Mouse (Mus musculus) urinary bladder, postnatal 14 days (tissue): Measurements from ENCODE around the gene Ubtf.

Source experiments
- DNase-seq: peaks from one replicate; pipeline ENCODE4 v3.0.0; 2021; ENCODE audit warnings: low spot score

Gene Ubtf

GRCm38 (mm10) chr11:102346926-102347325, 27.4 kb upstream of the Ubtf start:
- no peak for DNase-seq

- no peak for DNase-seq
Observed at GRCm38 (mm10) chr11:102344458-102344857, 24.9 kb upstream of the Ubtf start.

- no peak for DNase-seq
Observed at GRCm38 (mm10) chr11:102342742-102343141, 23.2 kb upstream of the Ubtf start.

GRCm38 (mm10) chr11:102341101-102341500, 21.6 kb upstream of the Ubtf start:
- DNase-seq = no peak

- no peak for DNase-seq
Observed at GRCm38 (mm10) chr11:102339624-102340023, 20.1 kb upstream of the Ubtf start.

GRCm38 (mm10) chr11:102339195-102339594, 19.7 kb upstream of the Ubtf start:
- peak; percentile 52 for DNase-seq

- DNase-seq = peak; percentile 63
Observed at GRCm38 (mm10) chr11:102338561-102338960, 19.0 kb upstream of the Ubtf start.

- DNase-seq = no peak
Observed at GRCm38 (mm10) chr11:102337921-102338320, 18.4 kb upstream of the Ubtf start.

GRCm38 (mm10) chr11:102336191-102336590, 16.6 kb upstream of the Ubtf start:
- no peak for DNase-seq

- DNase-seq = no peak
Observed at GRCm38 (mm10) chr11:102334973-102335700, 15.6 kb upstream of the Ubtf start.

- no peak for DNase-seq
Observed at GRCm38 (mm10) chr11:102334010-102334409, 14.5 kb upstream of the Ubtf start.

- no peak for DNase-seq
Observed at GRCm38 (mm10) chr11:102333061-102333460, 13.5 kb upstream of the Ubtf start.

GRCm38 (mm10) chr11:102331806-102332205, 12.3 kb upstream of the Ubtf start:
- no peak for DNase-seq

- no peak for DNase-seq
Observed at GRCm38 (mm10) chr11:102330039-102330438, 10.5 kb upstream of the Ubtf start.

GRCm38 (mm10) chr11:102329518-102329917, 10.0 kb upstream of the Ubtf start:
- DNase-seq = no peak

- DNase-seq = no peak
Observed at GRCm38 (mm10) chr11:102327839-102328238, 8.3 kb upstream of the Ubtf start.

GRCm38 (mm10) chr11:102327250-102327649, 7.7 kb upstream of the Ubtf start:
- peak; percentile 28 for DNase-seq

GRCm38 (mm10) chr11:102323516-102323915, 4.0 kb upstream of the Ubtf start:
- no peak for DNase-seq

GRCm38 (mm10) chr11:102321931-102322330, 2.4 kb upstream of the Ubtf start:
- DNase-seq = no peak

- DNase-seq = peak; percentile 72
Observed at GRCm38 (mm10) chr11:102320686-102321005, 1.1 kb upstream of the Ubtf start.

GRCm38 (mm10) chr11:102319941-102320685, 571 bp upstream of the Ubtf start:
- DNase-seq = peak; percentile 88

GRCm38 (mm10) chr11:102318576-102319409, 749 bp downstream of the Ubtf start:
- DNase-seq = peak; percentile 60
